Mouse (Mus musculus) erythroid progenitor cell, adult 5-6 weeks (primary cell): ENCODE data around the gene H2-Aa. TPM values are rescaled to one million over a fixed set of nuclear protein-coding genes. Genes with fewer than 3 reads are reported as not detected.

ENCODE experiments used
- ATAC-seq: replicated peaks from 2 replicates; pipeline ENCODE4 v1.8.0; 2016; ENCODE audit warnings: moderate number of reproducible peaks, mild to moderate bottlenecking, moderate TSS enrichment, inconsistent platforms; ENCODE audit not compliant: poor library complexity, low FRiP score, severe bottlenecking
- total RNA-seq, 2 experiments: library from RNA; stranded (forward) in 1 of 2; stranded (reverse) in 1 of 2; fragments of 150-400 nt in 1 of 2; fragments of 186-747, 209-891 nt in 1 of 2; gene quantifications; 2 replicates each; pipeline versions ENCODE4 v1.2.3 to v1.2.4; 2015 to 2017; ENCODE audit warnings: low replicate concordance in 2 of 2

The H2-Aa gene
- total RNA-seq, 2 experiments from 2014 or later: 27.5 to 84.7 TPM

DNA sequence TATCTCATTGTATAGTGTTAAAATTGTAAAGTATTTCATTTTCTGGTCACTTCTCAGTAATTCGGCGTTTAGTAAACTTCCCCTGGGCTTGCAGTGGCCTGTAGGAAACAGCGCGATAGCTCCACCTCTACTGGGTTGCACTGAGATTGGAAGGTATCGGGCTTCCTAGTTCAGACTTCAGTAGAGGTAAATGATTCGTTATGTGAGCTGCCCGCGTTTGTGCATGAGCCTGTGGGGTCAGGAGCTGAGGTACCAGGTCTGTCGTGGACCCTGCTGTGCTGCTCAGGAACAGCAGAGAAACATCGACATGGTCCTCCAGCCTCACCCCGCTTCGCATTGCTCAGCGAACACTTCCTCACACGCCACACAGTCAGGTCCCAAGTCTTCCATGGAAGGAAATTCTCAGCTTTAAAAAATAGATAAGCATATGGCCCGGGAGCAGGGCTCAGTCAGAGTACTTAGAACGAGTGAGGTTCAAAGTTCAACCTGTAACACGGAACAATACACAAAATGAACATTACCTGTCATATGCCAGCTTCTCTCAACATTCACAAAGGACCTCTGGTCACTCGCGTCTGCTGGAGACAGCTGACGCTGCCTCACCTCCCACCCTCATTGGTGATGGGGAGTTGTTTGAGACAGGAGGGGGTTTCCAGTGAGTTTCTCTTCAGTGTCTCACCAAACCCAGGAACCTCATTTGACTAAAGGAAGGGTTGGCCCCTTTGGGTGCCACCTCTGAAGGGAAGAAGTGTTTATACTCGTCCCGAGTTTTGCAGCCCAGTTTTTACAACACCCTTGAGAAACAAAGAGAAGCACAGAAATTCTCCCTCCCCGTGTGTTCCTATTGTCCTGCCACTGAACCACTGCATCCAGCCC lies 13.3 kb upstream of the H2-Aa start:
- ATAC-seq: no peak

DNA sequence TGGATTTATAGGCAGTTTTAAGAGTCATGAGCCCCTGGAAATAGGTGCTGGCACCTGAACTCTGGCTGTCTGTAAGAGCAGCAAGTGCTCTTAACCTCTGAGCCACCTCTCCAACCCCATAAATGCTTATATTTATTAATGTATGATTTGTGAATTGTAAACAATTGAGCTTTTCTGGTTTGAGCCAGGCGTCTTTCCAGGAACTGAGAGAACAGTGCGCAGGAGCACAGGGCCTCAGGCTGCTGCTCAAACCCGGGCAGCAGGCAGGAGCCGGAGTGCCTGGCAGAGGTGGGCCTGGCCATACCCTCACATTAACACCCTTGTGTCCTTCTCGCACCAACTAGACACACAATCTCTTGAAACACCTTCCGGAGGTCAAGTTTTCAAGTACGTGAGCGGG lies 12.4 kb upstream of the H2-Aa start:
- no peak for ATAC-seq

DNA sequence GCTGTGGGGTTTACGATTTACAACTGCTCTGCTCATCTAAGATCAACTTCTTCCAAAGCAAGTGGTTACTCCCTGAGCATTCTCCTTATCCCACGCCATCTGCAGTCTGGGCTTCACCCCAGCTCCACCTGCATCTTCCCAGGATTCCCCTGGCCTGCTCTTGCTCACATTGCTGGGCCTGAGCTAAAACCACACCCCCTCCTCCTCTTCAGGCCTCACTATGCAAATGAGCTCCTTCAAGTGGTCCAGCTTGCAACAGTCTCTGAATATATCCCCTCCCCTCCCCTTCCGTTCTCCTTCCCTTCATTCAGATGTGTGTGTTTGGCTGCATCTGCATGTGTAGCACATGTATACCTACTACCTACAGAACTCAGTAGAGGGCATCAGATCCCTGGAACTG lies 11.7 kb upstream of the H2-Aa start:
- ATAC-seq: no peak

DNA sequence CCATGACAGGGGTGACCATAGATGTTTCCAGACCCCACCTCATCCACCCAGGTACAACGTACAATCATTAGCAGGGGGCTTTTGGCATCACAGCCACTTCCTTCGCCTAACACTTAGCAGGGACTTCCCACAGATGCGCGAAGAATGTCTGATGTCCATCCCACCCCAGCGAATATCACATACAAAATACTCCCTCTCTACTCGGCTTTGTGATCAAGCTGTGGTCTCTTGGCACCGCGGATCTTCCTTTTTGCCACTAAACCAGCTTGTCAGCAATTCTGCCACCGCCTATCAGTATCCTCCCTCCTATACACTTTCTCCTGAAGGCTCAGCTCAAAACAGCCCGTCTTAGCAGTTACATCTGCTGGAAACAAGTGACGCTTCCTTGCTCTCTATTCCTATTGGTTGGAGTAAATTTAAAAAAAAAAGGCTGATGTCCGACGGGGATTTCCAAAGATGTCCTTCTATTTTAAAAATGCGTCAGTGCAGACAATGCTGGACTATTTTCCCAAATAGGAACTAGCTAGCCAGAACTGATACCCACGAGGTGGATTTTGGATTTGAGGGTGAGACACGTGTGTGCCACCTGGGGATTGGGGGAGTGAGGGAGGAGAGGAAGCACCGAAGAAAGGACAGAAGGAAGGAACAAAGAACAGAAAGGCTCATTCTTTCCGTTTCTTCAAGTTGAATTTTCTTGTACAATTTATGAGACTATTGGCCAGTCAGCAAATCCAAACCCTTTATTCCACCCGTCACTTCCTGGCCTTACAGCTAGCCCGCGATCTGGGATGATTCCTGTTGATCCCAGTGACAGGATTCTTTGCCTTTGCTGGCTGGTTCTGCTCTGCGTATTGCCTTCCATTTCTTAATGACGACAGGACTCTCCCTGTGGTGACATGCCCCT lies 8.5 kb upstream of the H2-Aa start:
- no peak for ATAC-seq

DNA sequence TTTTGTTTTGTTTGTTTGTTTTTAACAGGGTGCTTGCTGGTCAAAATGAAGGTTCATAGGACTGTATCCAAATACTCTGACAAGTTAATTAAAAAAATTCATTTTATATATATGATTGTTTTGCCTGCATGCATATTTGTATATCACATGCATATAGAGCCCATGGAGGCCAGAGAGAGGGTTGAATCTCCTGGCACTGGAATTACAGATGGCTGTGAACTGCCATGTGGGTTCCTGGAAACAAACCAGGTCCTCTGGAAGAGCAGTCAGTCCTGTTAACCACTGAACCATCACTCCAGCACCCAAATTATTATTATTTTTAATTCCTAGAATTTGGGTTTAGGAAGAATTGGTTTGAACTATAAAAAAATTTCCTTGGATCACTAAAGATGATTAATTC lies 7.7 kb upstream of the H2-Aa start:
- ATAC-seq: no peak

DNA sequence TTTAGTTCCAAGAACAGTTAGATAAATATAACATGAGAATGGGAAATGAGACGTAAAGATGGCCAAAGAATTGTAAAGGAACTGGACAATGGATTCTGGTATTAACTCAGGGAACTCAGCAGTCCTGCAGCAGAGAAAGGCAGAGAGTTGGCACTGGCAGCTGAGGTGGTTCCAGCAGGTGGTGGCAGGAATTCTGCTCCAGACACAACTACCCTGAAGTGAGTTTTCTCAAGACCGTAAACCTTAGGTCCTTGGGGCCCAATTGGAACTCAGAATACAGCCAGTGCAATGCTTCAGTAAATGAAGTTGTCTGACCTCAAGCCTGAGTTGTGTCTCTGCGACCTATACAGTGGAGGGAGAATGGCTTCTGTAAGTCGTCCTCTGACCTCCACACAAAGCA lies 6.6 kb upstream of the H2-Aa start:
- no peak for ATAC-seq

DNA sequence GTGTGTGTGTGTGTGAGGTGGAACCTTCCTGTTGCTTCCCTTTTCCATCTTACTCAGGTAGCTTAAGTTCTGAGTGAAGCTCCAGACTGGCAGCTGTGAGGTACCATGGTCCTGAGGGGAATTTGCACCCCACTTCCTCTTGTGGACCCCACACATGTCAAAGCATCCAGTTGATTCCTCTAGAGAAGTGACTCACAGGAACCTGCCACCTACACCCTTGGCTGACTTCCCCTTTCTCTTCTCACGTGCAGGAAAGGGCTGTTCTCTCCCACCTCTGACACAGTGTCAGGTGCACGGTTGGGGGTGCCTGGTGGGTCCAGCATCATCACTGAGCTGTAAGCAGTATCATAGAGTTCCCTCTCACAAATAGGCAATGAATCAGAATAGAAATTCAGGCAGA lies 5.9 kb upstream of the H2-Aa start:
- ATAC-seq: no peak

DNA sequence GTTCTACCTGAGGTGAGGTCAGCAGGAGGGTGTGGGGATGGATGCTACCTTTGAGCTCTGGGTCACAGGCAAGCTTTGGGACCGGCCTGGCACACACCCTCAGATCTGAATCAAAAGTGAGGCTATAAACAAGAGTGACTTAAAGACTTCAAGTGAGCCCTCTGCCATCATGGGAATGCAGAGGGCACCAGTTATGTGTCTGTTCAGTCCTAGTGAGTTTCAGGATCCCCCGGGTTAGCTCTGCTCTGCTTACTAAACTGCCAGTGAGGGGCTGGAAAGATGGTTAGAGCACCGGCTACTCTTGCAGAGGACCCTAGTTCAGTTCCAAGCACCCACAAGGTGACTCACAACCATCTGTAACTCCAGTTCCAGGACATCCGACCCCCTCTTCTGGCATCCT lies 4.9 kb upstream of the H2-Aa start:
- no peak for ATAC-seq

DNA sequence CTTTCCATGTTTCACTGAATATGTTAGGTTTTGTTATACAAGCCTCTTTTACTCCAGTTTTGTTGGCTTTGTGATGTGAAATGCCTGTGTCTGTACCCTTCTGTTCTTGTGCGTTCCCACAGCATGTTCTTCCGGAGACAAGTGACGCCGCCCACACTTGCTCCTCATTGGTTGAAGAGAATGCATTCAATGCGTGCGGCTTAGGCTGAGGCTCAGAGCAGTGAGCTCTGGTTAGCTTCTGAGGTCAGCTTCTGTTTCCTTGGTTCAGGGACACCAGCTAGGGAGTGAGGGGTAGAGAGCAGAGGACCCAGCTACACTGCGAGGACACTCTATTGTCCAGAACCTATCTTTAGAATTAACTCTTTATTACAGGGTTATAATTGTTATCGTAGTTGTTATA lies 4.0 kb upstream of the H2-Aa start:
- ATAC-seq: no peak

DNA sequence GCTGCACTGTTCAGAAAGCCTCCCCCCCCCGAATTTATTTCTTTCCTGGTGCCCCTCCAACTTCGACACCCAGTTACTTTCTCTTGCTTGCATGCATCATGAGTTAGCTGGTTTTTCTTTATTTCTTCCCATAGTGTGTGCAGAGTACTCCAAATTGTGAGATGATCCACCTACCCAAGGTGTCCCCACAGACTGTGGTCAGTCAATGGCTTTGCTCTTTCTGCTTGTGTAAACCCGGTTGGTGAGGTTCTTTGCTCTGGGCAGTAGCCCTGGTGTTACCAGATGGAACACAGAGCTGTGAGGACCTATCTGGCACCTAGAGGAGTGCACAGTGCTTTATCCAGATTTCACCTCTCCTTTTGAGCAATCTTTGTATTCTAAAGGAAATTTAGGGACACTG lies 508 bp upstream of the H2-Aa start:
- ATAC-seq: no peak

DNA sequence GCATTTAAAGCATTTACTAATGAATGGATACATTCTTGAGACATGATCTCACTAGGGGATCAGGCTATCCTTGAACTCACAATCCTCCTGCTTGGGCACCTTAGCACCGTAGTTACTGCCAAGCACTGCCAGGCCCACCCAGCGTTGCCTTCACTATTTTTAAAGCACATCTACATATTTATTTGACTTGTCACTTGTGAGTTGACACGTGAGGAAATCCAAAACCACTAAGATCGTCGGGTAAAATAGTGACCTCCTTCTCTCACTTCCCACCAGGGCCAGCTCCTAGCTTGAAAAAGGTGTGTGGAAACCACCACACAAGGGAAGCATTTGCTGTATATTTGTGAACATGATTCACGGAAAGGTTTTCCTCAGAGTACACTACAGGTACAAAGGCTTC lies 624 bp downstream of the H2-Aa start:
- no peak for ATAC-seq

DNA sequence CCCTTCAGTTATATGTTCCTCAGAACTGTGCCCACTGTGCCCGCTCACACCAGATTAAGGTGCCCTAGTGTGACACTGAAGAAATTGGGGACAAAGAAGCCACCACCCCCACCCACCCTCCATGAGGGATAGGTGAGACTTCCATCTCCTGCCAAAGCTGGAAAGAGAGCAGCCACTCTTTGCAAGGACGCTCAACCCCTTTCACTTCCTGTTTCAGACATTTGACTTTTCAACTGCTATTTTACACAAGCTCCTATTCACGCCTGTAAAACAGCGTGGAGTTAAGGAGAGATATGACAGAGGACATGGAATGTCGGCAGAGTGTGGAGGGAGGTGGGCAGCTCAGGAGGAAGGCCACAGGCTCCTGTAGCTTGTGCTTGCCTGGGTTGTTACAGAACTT lies 1.1 kb downstream of the H2-Aa start:
- no peak for ATAC-seq

DNA sequence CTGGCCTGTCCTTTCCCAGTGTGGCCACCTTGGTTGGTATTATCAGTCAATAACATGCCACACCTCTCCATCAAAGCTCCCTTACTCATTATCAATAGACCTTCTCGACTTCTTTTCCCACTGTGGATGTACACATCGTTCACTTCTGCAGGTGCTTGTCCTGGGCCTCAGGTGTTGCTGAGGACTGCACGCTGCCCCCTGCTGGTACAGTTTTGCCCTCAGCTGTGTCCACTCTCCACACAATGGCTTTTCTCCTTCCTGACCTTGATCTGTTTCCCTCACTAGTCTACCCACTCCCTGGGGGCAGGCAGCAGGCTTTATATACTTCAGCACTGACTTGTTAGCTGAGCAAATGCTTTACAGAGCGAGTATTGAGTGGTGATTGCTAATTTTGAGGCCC lies 1.8 kb downstream of the H2-Aa start:
- ATAC-seq: no peak

DNA sequence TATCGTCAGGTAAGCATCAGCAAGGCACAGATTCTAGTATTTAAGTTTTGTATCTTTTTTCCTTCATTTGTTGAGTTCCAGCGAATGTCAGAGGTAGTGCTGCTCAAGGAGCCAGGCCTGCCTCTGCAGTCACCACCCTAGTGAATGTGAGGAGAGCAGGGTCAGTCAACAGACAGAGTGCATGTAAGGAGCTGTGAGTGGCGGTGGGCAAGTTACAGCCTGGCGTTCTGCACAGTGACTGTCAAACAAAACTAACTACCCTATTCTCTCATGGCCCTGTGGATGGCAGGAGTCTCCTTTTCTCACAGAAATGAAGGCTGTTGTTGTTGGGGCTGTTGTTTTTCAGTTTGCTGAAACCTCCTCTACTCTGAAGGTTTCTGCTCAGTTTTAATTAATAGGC lies 2.3 kb downstream of the H2-Aa start:
- no peak for ATAC-seq

DNA sequence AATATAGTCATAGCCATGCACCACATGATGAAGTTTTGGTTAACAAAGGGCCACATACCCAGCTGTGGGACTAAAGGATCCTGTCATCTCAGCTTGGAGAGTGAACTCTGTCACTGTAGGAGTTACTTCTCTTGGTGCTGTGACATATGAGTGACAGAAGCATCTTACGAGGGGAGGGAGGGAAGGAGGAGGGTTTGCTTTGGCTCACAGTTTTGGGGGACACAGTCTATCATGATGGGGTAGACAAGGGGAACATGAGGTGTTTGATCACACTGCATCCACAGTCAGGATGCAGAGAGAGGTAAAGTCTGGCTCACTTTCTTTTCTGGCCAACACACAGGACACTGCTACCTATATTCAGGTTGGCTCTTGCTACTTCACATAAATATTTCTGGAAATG lies 5.8 kb downstream of the H2-Aa start:
- no peak for ATAC-seq

DNA sequence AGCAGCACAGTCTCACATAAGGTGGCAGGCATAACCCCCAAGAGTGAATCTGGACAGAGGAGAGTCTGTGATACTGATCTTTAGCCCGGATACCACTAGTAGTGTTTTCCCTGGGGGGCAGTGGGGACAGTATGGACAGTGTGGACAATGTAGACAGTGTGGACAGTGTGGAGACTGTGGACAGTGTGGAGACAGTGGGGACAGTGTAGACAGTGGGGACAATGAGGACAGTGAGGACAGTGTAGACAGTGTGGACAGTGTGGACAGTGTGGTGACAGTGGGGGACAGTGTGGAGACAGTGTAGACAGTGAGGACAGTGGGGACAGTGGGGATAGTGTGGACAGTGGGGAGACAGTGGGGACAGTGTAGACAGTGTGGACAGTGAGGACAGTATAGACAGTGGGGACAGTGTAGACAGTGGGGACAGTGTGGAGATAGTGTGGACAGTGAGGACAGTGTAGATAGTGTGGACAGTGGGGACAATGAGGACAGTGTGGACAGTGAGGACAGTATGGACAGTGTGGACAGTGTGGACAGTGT lies 7.1 kb downstream of the H2-Aa start:
- no peak for ATAC-seq

DNA sequence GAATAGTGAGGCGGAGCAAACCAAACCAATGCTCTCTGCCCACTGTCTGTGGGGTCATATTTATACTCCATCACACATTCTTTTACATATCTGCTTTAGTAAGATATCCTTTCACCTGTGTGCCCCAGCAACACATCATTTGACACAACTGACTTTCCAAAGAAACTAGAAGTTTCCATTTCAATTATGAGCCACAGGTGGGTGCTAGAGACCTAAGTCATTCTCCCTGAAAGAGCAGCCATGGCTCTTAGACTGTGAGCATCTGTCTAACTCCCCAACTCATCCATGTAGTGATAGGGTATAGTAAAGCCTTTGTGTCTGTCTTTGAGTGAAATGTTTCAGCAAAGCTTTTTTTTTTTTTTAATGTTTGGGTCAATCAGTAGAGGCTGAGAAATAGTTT lies 15.5 kb downstream of the H2-Aa start:
- ATAC-seq: no peak

DNA sequence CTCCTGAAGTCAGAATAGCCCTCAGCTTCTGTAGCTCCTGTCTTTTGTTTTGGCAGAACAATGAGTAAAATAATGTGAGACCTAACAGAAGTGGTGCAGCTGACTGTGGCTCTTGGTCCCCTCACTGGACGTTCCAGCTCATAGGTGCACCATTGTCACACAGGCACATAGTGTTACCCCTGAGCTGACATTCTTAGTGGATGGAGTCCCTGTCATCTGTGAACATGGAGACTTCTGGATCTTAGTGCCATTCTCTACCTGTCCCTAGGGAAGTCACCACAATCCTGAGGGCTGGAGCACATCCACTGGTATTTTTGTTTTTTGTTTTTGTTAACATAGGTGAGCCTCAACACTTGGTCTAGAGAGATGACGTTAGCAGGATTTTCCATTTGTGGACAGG lies 16.7 kb downstream of the H2-Aa start:
- ATAC-seq: no peak

DNA sequence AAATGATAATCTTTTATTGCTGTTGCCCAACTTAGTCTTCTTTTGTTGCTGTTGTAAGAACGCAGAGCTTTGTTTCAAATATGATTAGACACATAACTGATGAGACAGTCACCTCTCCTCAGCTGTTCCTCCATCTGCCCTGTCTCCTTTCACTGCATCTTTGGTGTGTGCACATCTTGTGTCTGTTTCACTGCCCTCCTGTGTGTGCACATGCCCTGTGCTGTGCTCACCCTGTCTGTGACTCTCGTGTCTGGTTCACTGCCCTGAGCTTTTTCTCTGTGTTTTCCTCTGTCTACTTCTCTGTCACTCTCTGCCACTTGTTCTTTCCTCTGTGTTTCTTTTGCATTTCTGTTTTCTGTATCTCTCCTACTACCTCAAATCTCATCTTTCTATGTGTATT lies 17.4 kb downstream of the H2-Aa start:
- ATAC-seq: no peak

DNA sequence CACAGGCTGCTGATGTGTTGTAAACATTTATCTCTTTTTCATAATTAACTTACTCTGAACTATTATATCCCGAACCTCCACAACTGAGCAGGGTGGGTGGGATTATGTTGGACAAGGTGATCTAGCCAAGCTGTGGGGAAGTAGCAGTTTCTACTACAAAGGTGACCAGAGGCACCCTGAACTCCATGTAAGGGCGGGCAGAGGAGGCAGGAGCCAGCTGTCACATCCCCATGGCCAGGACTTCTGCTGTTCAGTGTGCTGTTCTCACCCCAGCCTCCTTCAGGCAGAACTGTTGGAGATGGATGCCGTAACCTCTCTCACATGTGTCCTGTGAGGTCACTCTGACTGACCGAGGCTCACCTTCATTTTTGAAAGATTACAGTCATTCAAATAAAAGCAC lies 17.8 kb downstream of the H2-Aa start:
- ATAC-seq: no peak

DNA sequence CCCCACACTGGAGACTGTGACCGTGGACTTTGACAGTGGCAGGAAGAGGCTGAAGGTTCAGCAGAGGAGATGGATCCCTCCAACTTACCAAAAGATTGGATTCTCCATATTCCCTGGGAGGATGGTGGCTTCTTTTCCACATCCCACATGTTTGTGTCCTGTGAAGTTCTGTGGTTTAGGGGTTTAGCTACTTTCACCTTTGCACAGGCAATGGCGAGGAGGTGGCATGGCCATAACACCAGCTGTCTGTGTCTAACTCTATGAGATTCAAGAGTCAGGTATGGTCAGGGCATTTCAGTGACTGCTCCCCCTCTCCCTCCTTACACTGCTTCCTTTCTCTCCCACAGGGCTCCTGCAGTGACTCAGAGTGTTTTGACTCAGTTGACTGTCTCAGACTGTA lies 18.9 kb downstream of the H2-Aa start:
- no peak for ATAC-seq
